Mouse (Mus musculus) subcutaneous adipose tissue, adult 2 months (tissue): ENCODE data around the gene Zfp97. TPM values are rescaled to one million over a fixed set of nuclear protein-coding genes. Genes with fewer than 3 reads are reported as not detected.

Experiments
- polyA plus RNA-seq: library from polyadenylated mRNA; depleted of rRNA; stranded (reverse); fragments of >200 nt; gene quantifications from 2 replicates; pipeline ENCODE4 v1.2.3, GENCODE M21; 2012; ENCODE audit warnings: low replicate concordance; rRNA removed

Zfp97 gene
- polyA plus RNA-seq: 0.70 and 1.0 TPM in 2 replicates

GRCm38 (mm10) chr17:17120830-17121502, at the start of gene Zfp97:
Zfp97 (plus strand) TSS chr17:17121415.

Other genes with a start within 250 kb of the Zfp97 start
- gene Zfp960, start 57.3 kb upstream of the Zfp97 start, polyA plus RNA-seq: 0.62 and 0.64 TPM in 2 replicates